Mouse (Mus musculus) embryo, embryonic 11.5 days (tissue): ENCODE results near the gene Ibsp.
A peak's percentile ranks its signal among the peaks of the same experiment; 100 is the strongest.

Source experiments
- DNase-seq: peaks from one replicate; pipeline ENCODE4 v3.0.0-alpha.2; 2012; ENCODE audit warnings: low read depth, low spot score

The Ibsp gene

DNA sequence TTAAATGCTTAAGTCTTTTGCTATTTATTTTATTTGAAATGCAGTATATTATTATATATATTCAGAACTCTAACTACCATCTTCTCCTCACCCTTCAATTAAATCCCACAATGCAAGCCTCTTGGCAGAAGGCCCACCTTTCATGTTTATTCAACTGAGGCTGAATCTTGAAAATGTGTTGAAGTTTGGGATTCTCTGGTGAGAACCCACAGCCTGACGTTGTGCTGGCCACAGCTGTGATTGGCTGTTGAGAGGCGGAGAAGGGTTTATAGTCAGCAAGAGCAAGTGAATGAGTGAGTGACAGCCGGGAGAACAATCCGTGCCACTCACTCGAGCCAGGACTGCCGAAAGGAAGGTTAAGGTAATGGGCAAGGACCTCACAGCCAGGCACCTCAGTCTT lies at the start of gene Ibsp:
TSS of gene Ibsp (plus strand) at position 178 of the 400 bp plus-strand sequence.
- no peak for DNase-seq

DNA sequence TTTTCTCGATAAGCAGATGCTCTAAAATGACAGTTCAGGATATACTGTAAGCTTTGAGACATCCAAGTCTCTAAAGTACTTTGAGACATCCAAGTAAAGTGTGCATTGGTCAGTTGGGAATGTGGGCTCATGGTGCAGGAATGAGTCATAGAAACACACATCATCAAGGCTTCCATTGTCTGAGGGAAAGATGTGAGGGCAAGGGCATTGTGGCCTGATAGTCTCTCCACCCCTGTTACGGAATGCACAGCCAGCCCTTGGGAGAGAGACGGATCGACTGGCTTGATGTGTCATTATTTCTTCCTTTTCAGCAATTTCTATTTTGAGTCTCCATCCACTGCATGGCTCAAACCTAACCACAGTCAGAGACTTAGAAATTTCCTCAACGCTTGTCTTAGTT lies 47.2 kb upstream of the Ibsp start:
- DNase-seq: no peak

DNA sequence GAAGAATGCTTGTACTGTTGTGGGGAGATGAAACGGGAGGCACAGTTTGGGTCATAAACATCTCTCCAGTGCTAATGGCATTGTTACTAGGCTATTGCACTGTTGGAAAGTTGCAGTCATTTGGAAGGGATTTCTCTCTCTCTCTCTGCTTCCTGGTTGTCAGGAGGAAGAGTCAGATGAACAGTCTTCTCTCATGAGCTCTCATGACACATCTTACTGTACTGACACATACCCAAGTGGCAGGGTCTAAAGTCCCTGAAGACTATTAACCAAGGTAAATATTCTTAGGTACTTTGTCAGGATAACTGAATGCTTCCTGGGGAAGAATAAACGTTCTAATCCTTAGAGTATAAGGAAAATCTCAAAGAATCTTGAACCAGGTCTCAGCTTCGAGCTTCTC lies 42.4 kb upstream of the Ibsp start:
- no peak for DNase-seq

DNA sequence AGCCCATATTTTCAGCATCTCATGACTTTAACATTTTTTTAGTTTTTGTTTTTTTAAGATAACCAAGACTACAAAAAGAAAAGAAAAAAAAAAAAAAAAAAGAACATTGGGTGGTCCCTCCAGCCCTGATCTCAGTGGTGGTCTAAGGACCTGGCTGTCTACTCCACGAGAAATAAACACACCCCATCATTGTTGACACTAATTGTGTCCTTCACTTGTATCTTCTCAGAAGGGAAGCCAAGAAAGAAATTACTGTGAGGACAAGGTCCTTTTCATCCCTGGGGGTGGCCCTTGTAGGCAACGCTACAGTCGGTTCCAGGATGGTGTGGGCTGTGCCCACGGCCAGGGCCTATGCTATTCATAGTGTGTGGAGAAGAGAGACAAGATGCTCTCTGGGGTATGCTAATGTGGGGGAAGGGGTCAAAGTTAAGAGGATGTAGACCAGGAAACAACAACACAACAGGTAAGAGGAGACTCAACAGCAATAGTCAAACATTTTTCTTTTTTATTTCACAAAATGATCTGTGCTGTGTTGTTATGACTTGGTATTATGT lies 37.0 kb upstream of the Ibsp start:
- no peak for DNase-seq

DNA sequence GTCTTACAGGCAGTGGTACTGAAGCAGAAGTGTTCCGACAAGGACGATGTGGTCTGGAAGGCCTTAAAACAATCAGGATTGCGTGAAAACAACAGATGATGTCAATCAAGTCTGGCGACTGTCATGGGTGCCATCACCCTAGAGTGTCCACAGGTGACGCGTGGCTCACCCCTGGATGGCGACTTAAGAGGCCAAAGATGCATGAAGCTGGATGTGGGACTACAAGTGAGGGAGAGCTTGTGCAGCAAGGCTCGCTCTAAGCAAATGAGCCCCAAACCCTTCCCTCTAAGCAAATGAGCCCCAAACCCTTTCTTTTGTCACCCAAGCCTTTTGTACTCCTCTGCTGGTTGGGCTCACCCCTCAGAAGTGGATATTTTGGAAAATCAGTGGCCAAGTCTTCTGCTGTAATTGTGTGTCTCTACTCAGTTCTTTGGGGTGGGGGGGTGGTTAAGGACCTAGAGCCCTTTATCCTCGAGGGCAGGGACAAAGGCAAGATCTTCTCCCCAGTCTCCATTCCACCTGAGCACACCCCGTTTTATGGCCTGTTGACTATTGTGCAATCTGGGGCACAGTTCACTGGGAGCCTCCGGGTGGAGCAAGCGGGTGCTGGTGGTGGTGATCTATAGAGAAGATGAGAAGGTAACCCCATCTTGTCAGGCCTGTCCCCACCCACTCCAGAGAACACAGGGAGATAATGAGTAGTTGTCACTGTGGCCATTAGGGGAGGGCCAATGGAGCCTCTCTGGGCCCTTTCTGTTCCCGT lies 35.8 kb upstream of the Ibsp start:
- no peak for DNase-seq

DNA sequence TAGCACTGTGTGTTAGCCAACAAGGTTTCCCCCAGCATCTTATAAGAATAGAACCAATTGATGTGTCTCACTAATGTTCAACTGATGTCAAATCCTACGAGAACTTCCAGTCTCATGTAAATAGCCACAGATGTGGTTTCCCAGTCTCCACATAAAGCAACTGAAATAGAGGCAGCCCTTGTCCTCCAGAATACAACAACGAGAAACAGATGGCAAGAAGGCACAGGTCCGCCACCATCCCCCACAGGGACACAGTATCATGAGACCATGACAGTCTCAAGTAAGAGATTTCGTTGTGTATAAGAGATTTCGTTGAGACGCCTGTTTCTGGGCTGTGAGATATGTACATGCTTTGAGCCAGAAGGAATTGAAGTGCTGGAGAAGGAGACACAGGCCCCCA lies 4.8 kb upstream of the Ibsp start:
- DNase-seq: no peak

DNA sequence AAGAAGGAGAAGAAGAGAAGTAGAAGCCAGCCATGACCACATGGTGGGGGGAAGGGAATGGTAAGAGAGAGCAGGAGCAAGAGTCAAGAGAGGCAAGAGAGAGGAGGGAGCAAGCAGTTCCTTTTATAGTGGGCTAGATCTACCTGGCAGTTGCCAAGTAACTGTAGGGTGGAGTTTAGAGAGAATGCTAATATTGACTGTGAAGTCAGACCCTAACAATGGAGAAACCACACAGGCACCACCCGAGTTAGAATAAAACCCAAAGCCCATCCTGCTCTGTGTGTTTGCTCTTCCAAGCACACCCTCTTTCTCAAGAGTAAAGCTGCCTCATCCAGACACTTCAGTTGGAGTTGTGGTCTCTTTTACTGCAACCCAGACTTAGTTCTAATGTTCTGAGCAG lies 15.1 kb downstream of the Ibsp start:
- DNase-seq: no peak

DNA sequence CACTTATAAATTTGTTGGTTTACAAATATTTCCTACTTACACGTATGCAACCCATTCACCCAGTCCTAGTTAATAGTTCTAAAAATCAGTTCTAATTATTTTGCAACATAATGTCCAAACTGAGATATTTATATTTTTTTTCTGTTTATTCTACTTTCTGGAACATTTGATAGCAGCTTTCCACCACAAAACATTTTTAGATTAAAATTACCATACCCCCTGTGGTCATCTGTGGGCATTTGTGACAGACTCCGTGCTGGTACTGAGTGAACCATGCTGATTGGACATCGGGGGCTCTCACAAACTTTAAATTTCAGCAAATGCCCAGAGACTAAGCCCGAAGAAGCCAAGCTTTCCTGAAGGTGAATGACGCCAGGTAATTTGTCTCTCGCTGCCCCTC lies 26.1 kb downstream of the Ibsp start, which contains the start of gene Mepe:
TSS of gene Mepe (plus strand) at position 301 of the 400 bp plus-strand sequence.
- DNase-seq: no peak

DNA sequence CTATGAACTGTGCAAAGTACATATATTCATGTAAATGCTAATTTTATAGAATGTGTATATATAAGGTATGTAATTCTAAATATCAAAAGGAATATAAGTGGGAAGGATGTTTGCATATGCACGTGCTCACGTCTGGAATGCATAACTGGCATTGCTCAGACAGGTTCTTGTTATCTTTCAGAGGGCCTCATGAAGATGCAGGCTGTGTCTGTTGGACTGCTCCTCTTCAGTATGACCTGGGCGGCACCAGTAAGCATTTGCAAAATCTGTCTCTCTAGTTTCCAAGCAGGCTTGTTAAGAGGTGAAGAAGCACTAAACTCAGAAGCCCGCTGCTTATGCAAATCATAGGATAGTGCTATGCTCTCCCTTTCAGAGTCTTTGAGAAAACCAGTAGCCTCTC lies 27.9 kb downstream of the Ibsp start:
- DNase-seq: no peak

DNA sequence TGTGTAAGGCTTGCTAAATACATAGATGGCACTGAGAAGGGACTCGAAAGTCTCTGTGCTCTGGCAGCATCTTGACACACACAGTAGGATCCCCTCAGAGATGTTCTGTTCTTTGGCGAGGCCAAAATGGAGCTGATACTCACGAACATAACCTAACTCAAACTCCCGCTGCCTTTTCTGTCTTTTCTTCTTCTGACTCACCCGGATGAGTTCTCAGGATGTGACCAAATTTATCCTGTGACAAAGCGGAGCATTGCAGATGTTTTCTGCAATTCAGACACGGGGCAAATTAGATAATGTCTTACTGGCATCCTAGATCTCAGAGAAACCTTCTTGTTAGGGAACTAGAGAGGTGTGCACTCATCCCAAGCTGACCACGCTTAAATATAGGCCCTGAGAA lies 28.4 kb downstream of the Ibsp start:
- DNase-seq: no peak

DNA sequence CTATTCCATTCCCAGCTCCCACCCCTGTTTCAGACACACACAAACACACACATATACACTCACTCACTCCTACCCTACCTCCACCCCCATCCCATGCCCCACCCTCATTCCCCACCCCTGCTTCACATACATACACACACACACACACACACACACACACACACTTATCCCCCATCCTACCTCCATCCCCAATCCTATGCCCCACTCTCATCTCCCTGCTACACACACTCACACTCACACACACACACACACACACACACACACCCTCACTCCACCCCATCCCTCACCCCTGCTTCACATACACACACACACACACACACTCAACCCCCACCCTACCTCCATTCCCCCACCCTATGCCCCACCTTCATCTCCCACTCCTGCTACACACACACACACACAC lies 28.9 kb downstream of the Ibsp start:
- no peak for DNase-seq

DNA sequence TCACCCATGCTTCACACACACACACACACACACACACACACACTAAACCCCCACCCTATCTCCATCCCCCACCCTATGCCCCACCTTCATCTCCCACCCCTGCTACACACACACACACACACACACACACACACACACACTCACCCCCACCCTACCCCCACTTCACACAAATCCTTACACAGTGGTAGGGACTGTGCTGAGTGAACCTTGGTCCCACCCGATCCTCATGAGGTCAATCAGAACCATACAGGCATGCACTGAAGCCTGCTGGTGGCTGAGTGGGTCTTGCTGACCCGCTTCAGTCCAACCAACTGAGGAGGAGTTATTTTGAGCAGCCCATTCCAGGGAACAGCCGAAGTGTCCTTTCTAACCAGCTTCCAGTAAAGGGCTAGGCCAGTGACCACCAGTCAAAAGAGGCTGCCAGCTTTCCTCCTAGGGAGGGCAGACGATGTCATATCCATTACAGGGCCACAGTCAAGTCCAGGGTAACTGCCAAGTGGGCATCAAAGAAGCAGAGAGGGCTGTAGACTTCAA lies 29.4 kb downstream of the Ibsp start:
- no peak for DNase-seq

DNA sequence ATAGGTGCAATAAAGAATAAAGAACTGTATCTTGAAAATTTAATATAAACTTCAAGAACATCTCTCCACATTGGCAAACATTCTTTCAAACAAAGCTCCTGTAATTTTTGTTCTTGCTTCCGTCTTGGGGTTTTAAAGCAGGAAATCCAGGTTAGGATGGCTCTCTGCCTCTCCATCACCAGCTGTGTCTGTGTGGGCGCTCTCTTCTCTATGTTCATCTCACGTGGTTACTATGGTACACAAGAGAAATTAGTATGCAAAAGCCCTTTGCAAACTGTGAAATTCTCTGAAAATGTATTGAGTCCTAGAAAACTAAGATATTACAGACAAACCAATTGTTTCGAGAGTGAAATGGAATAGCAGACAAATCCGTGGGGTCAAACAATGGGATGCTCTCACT lies 30.4 kb downstream of the Ibsp start:
- no peak for DNase-seq

DNA sequence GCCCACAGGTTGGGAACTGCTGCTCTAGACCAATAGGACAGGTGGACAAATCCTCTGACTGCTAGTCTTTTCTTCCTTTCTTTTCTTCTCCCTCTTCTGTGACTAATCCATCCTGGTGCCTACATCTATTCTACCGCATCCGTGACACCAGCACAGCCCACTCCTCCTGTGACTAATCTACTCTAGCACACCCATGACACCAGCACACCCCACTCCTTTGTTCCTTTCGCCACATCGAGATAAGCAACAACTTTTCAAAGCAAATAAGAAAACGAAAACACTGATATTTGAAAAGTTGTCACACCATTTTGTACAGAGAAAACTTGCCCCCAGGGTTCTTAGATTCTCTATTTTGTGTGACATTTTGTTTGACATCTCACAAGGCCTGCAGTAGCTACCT lies 31.1 kb downstream of the Ibsp start:
- no peak for DNase-seq

DNA sequence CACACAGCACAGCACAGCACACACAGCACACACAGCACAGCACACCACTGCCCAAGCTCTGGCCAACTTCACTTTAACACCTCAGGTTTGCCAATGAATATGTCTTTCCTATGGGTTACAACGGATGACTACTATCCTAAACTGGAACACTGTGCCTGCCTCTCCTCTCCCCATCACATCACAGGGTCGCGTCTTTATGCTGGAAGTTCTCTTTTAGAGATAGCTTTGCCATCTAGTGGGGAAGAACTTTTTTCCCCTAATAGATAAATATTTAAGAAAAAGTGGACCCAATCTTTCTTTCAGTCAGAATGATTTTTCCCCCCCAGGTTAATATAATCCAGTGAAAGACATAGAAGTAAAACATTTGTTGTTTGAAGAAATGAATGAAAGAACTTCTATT lies 33.3 kb downstream of the Ibsp start:
- DNase-seq: no peak

DNA sequence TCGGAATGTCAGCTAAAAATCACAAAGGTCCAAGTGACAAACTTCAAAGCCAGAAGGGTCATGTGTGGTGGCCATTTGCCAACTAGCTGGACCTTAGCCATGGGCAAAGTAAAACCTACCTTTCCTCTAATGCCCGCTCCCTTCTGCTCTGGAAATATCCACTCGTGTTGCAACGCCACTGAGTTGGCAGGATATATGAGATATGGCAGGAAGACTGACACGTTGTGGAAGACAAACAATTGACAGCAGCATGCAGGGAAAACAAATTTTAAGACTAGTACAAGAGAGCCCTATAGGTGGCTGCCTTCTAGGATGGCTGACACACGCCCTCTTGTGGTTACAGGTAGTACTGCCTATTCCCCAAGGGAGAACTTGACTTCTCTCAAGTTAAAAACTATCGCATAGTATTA lies 34.3 kb downstream of the Ibsp start:
- peak; percentile 44 for DNase-seq

DNA sequence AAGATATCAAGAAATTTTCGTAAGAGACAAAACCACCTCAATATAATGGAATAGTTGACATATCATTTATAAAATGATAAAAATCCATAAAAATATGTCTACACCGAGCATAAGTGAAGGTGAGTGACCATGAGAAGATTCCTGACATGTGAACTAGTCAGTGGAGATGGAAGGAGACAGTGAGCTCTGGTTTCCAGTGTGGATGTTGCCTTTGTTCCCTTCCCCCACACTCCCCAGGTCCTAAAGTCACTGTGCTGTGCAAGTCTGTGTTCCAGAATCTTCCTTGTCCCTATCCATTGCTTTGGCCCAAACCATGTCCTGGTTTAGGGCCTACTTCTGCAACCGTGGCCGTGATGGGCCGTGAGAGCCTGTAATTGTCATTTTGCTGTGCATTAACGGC lies 34.7 kb downstream of the Ibsp start:
- DNase-seq: no peak

DNA sequence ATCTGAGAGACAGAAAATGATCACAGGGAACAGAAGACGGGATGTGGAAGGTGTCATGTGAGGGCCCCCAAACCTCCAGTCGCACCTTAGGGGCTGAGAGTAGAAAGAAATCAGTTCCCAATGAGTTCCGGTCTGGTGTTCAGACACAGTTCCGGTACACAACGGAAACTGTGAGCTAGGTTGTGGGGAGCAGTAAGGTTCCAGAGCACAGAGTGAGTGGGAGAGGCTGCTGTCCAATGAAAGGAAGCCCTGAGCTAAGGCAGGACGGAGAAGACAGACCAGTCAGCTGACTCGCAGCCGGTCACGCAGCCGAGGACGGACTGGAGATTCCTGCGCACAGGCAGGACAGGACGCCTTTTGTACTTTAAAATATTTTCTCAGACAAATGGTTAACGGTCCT lies 35.5 kb downstream of the Ibsp start:
- DNase-seq: no peak

DNA sequence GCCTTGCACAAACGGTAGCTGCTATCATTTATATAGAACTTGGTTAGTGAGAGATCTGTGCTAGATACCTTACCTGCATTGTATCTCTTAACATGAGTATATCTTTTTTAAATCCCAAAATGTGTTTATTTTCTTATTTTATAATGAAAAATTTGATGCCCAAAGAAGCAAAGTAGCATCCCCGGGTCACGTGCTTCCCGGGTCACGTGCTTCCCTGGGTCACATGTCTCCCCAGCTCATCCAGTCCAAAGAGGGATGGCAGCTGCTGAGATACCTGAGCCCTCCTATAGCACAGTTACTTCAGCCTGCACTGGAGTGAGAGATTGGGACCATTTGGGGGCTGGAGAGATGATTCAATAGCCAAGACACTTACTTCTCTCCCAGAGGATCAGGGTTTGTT lies 37.0 kb downstream of the Ibsp start:
- no peak for DNase-seq

DNA sequence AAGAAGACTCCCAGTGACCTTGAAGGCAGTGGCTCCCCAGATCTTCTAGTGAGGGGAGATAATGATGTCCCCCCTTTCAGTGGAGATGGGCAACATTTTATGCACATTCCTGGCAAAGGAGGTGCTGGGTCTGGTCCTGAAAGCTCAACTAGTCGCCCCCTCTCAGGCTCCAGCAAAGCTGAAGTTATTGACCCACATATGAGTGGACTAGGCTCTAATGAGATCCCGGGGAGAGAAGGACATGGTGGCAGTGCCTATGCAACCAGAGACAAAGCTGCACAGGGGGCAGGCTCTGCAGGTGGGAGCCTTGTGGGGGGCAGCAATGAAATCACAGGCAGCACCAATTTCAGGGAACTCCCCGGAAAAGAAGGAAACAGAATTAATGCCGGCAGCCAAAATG lies 38.5 kb downstream of the Ibsp start:
- DNase-seq: no peak

DNA sequence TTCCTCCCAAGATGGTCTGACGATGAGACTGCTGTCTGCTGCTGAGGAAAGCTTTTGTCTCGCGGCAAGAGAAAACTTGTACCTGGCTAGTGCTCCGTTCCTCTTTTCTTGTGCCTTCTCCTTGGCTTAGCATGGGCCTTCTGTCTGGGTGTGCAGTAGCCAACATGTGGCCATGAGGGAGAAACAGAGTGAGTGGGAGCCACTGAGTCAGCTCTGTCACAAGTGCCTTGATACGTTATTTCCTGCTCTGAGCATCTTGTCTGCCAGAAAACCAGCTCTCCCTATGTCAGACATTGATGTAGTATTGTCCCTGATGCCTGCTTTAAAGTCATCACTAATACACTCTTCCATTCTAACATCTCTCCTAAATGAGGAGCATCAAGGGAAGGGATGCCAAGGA lies 40.0 kb downstream of the Ibsp start:
- no peak for DNase-seq

DNA sequence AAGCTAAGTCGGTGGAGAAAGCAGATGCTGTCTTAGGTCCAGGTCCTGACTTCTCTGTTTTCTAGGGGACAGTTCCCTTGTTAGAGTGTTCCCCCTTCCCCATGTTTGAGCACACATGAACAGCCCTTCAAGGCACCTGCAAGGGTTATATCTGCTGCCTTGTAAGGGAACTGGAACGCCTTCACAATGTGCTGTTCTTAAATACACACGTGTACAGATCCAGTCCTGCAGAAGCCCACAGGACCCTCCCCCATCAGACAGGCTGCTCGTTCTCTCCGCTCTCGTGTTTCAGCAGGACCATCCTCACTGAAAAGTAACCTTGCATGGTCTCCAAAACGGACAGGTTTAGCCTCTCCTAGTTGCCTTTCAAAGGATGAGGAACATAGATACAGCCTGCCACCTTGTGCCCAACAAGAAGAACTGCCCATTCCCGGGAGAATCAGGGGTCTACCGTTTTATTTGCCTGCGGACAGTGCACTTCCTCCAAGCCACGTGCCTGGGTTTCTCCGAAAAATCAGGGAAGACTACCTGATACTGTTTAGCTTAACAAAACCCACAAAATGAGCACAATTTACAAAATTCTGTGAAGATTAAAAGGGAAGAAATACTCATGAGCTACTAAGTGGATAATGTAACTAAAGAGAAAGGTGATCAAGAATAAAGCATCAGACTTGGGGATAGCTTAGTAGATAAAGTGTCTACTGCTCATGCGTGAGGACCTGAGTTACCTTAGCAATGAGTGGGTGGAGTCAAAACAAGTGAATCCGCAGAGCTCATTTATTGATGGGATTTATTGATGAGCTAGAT lies 40.9 kb downstream of the Ibsp start:
- DNase-seq: peak; percentile 51

DNA sequence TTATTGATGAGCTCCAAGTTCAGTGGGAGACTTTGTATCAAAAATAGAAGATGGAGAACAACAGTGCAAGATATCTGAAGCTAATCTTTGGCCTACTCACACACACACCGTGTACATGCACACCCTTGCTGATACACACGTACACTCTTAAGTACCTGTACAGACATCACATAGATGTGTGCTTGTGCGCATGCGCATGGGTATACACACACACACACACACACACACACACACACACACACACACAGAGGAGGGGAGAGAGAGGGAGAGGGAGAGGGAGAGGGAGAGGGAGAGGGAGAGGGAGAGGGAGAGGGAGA lies 41.5 kb downstream of the Ibsp start:
- no peak for DNase-seq
